Mouse (Mus musculus): Measurements from ENCODE around the gene Tff2. TPM values are rescaled to one million over a fixed set of nuclear protein-coding genes. Genes with fewer than 3 reads are reported as not detected.

Gene Tff2
- total and polyA plus RNA-seq, 3 experiments: not detected

DNA sequence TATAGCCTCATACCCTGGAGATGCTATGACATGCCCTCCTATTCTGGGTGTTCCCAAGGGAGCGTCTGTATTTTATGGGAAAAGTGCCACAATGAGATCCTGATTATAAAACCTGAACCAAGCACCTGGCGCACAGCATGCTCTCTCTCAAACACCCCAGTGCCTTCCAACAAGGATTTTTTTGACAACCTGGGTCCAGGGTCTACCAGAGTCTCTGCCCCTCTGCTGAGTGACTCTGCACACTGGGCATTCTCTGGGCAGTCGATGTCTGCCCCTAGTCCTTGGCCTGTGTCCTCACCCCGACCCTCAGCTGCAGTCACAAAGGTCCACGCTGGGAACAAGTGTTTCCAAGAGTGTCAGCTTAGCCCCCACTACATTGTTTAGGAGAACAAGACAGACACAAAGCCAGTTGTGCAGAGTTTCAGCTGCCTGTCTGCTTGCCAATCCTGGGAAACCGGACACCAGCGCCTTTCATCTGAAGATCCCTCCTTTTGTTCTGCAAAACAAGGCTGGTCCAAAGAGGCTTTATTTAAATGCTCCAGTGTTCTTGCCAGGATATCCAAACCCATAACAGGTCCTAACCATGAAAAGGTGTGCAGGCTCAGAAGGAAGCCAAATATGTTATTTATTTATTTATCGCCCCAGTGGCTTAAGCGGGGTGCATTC lies 30.8 kb downstream of the Tff2 start:
- TF ChIP-seq MXI1 (IDR thresholded peaks at IDR 0.05; ENCODE audit: low read depth, low read length) (no peak), ZNF384 (IDR thresholded peaks at IDR 0.05; ENCODE audit: low read depth, low read length) (no peak), RCOR1 (conservative IDR thresholded peaks at IDR 0.05; ENCODE audit: low read depth, low read length) (no peak), SIN3A (IDR thresholded peaks at IDR 0.05; ENCODE audit: low read length) (no peak), ZMIZ1 (IDR thresholded peaks at IDR 0.05; ENCODE audit: low read depth, low read length) (no peak), ETS1 (conservative IDR thresholded peaks at IDR 0.05; ENCODE audit: low read depth, low read length) (no peak), JUND (conservative IDR thresholded peaks at IDR 0.05; ENCODE audit: low read depth, low read length) (no peak), CTCF (conservative IDR thresholded peaks at IDR 0.05 in 1 of 2, IDR thresholded peaks at IDR 0.05 in 1 of 2; ENCODE audit: low read depth in 2 of 2, low read length in 2 of 2) (no peak), ELF1 (IDR thresholded peaks at IDR 0.05; ENCODE audit: low read depth, low read length) (no peak), NRF1 (IDR thresholded peaks at IDR 0.05; ENCODE audit: low read depth, low read length) (no peak), E2F4 (IDR thresholded peaks at IDR 0.05; ENCODE audit: insufficient replicate concordance, low read depth, low read length) (no peak), KAT2A (IDR thresholded peaks at IDR 0.05; ENCODE audit: insufficient replicate concordance, low read length) (no peak), MEF2A (IDR thresholded peaks at IDR 0.05; ENCODE audit: borderline replicate concordance, low read depth, low read length) (no peak), ZKSCAN1 (IDR thresholded peaks at IDR 0.05; ENCODE audit: borderline replicate concordance, low read depth, low read length) (no peak)
- Histone ChIP-seq H3K4me3 (replicated peaks in 1 of 3; ENCODE audit: low read depth in 2 of 3, low read length in 2 of 3, poor library complexity in 1 of 3) (no peak overlapping the region), H3K36me3 (replicated peaks in 1 of 2; ENCODE audit: control insufficient read depth in 1 of 2, insufficient read depth in 1 of 2, low read length in 1 of 2) (peaks cover 18 to 45% of the 10 kb centered on the region in 2 experiments), H3K79me2 (replicated peaks; ENCODE audit: control insufficient read depth, extremely low read depth, insufficient read depth, poor library complexity, severe bottlenecking) (no peaks in the 10 kb centered on the region), H3K9ac (ENCODE audit: insufficient read depth, low read depth) (no peak overlapping the region), H3K4me2 (ENCODE audit: insufficient read depth, low read depth, poor library complexity, severe bottlenecking) (no peak overlapping the region), H3K27me3 (replicated peaks) (peaks cover 2% of the 10 kb centered on the region), H3K9me3 (replicated peaks; ENCODE audit: low read length) (no peaks in the 10 kb centered on the region), H3K27ac (ENCODE audit: insufficient read depth, low read depth) (no peak overlapping the region), H3K4me1 (ENCODE audit: control insufficient read depth in 1 of 2, insufficient read depth in 2 of 2) (peaks cover 0 to 8% of the 10 kb centered on the region in 2 experiments; a peak in 1 of 4 replicates)
- DNase-seq (ENCODE audit: extremely low read depth): no peak
- dilution Hi-C loops (cut with MboI; ENCODE audit: extremely low pct_ligation_motif_present, extremely low pct_unique_long_range_greater_than_20kb, low sequenced_read_pairs): no loop called here
- in situ Hi-C loops (cut with MboI; ENCODE audit: low pct_ligation_motif_present, low pct_unique_long_range_greater_than_20kb, low sequenced_read_pairs): no loop called here

DNA sequence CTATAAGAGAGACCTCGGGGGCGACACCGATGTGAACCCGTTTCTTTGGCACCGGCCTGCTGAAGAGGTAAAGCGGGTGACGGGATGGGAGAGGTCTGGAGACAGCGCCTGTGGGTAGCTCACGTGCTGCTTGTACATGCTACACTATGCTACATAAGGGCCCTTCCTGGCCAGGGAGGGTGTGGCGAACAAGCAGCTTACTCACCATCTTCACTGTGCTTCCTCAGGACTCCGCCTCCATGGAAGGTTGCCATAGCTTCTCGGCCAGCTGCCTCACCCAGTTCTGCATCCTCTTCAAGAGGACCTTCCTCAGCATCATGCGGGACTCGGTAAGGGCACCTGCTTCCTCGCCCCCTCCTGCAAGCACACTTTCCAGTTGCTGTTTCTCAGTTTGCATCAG lies 35.7 kb downstream of the Tff2 start:
- DNase-seq (ENCODE audit: extremely low read depth): no peak
- peaks cover 4% of the 10 kb centered on the region for H3K27me3 ChIP-seq (replicated peaks)
- TF ChIP-seq MAFK (IDR thresholded peaks at IDR 0.05; ENCODE audit: insufficient replicate concordance, low read length): no peak
- no peak for TF ChIP-seq ZMIZ1 (IDR thresholded peaks at IDR 0.05; ENCODE audit: low read depth, low read length)
- no peak for TF ChIP-seq IRF4 (IDR thresholded peaks at IDR 0.05; ENCODE audit: low read depth, low read length)
- TF ChIP-seq SIN3A (IDR thresholded peaks at IDR 0.05; ENCODE audit: low read length): no peak
- TF ChIP-seq MYC (IDR thresholded peaks at IDR 0.05; ENCODE audit: low read depth, low read length): no peak
- no peak for TF ChIP-seq MEF2A (IDR thresholded peaks at IDR 0.05; ENCODE audit: borderline replicate concordance, low read depth, low read length)
- TF ChIP-seq CHD2 (IDR thresholded peaks at IDR 0.05; ENCODE audit: low read length): no peak
- no peak for TF ChIP-seq E2F4 (IDR thresholded peaks at IDR 0.05; ENCODE audit: insufficient replicate concordance, low read depth, low read length)
- TF ChIP-seq UBTF (IDR thresholded peaks at IDR 0.05; ENCODE audit: low read depth, low read length): no peak
- TF ChIP-seq CHD1 (IDR thresholded peaks at IDR 0.05; ENCODE audit: low read depth, low read length): no peak
- TF ChIP-seq USF1 (IDR thresholded peaks at IDR 0.05; ENCODE audit: low read depth, low read length): no peak
- TF ChIP-seq USF2 (conservative IDR thresholded peaks at IDR 0.05; ENCODE audit: low read depth, low read length): no peak
- no peak for TF ChIP-seq KAT2A (IDR thresholded peaks at IDR 0.05; ENCODE audit: insufficient replicate concordance, low read length)
- TF ChIP-seq GABPA (IDR thresholded peaks at IDR 0.05; ENCODE audit: insufficient replicate concordance, low read depth, low read length): no peak
- TF ChIP-seq EP300 (IDR thresholded peaks at IDR 0.05; ENCODE audit: low read length): no peak
- TF ChIP-seq SMC3 (IDR thresholded peaks at IDR 0.05; ENCODE audit: low read depth, low read length): no peak
- no peak for TF ChIP-seq ELF1 (IDR thresholded peaks at IDR 0.05; ENCODE audit: low read depth, low read length)
- TF ChIP-seq PAX5 (IDR thresholded peaks at IDR 0.05; ENCODE audit: low read length): no peak
- no peak for TF ChIP-seq JUND (conservative IDR thresholded peaks at IDR 0.05; ENCODE audit: low read depth, low read length)
- peaks cover 16 to 43% of the 10 kb centered on the region in 2 experiments for H3K36me3 ChIP-seq (replicated peaks in 1 of 2; ENCODE audit: control insufficient read depth in 1 of 2, insufficient read depth in 1 of 2, low read length in 1 of 2)
- H3K9ac ChIP-seq (ENCODE audit: insufficient read depth, low read depth): no peak overlapping the region
- H3K4me1 ChIP-seq (ENCODE audit: control insufficient read depth in 1 of 2, insufficient read depth in 2 of 2): peaks cover 0 to 8% of the 10 kb centered on the region in 2 experiments; a peak in 1 of 4 replicates
- H3K9me3 ChIP-seq (replicated peaks; ENCODE audit: low read length): no peaks in the 10 kb centered on the region
- in situ Hi-C loops (cut with MboI; ENCODE audit: low pct_ligation_motif_present, low pct_unique_long_range_greater_than_20kb, low sequenced_read_pairs) (no loop called here), dilution Hi-C loops (cut with MboI; ENCODE audit: extremely low pct_ligation_motif_present, extremely low pct_unique_long_range_greater_than_20kb, low sequenced_read_pairs) (no loop called here)
- no peaks in the 10 kb centered on the region for H3K79me2 ChIP-seq (replicated peaks; ENCODE audit: control insufficient read depth, extremely low read depth, insufficient read depth, poor library complexity, severe bottlenecking)
- no peak overlapping the region for H3K27ac ChIP-seq (ENCODE audit: insufficient read depth, low read depth)
- no peak overlapping the region for H3K4me2 ChIP-seq (ENCODE audit: insufficient read depth, low read depth, poor library complexity, severe bottlenecking)
- no peak overlapping the region for H3K4me3 ChIP-seq (replicated peaks in 1 of 3; ENCODE audit: low read depth in 2 of 3, low read length in 2 of 3, poor library complexity in 1 of 3)
